In genomic region chr11:7237712-7238111, GRCm38 (mm10) we compare ENCODE assay signal across 19 mouse cellular contexts. TPM values are rescaled to one million over a fixed set of nuclear protein-coding genes. Genes with fewer than 3 reads are reported as not detected.
DNase-seq lines count a peak whose midpoint lies in the region; ATAC-seq lines count a peak whose summit lies in the region.
"Had no signal": no experiment of that assay in that cellular context is flagged by ENCODE, and none has a peak within 500 bp of the region (broad histone marks: within the 10 kb centered on the region; RNA-seq: fewer than 3 reads in every experiment).

No protein-coding gene starts in this region.

- H3K9me3 ChIP-seq in intestine, embryonic 14.5 days (ENCODE audit: control insufficient read depth, low read length) = no peaks in the 10 kb centered on the region
- H3K9me3 ChIP-seq in intestine, embryonic 16.5 days (ENCODE audit: control insufficient read depth, low read length) = no peaks in the 10 kb centered on the region
- H3K9me3 ChIP-seq in forebrain, embryonic 11.5 days (ENCODE audit: control insufficient read depth, low read length) = no peaks in the 10 kb centered on the region
- no peaks in the 10 kb centered on the region for H3K9me3 ChIP-seq in forebrain, embryonic 15.5 days
- H3K9me3 ChIP-seq: G1E; midbrain, embryonic 12.5 days had no signal

- H3K4me3 ChIP-seq in intestine, embryonic 14.5 days (ENCODE audit: low read depth, low read length) = no peak overlapping the region
- H3K4me3 ChIP-seq in intestine, embryonic 16.5 days (ENCODE audit: low read length) = no peak overlapping the region
- H3K4me3 ChIP-seq in forebrain, embryonic 11.5 days (ENCODE audit: low read depth, low read length) = no peak overlapping the region
- H3K4me3 ChIP-seq in forebrain, embryonic 15.5 days = no peak overlapping the region
- H3K4me3 ChIP-seq: midbrain, embryonic 12.5 days had no signal

- no peak overlapping the region for H3K27ac ChIP-seq in intestine, embryonic 14.5 days (ENCODE audit: low read depth)
- no peak overlapping the region for H3K27ac ChIP-seq in intestine, embryonic 16.5 days (ENCODE audit: low read length)
- H3K27ac ChIP-seq in forebrain, embryonic 11.5 days (ENCODE audit: low read depth, low read length) = no peak overlapping the region
- H3K27ac ChIP-seq in forebrain, embryonic 15.5 days (replicated peaks) = no peak overlapping the region
- H3K27ac ChIP-seq: hindbrain, postnatal 0 days; midbrain, embryonic 12.5 days had no signal

- no peaks in the 10 kb centered on the region for H3K36me3 ChIP-seq in intestine, embryonic 14.5 days (ENCODE audit: control insufficient read depth, insufficient read depth, low read length)
- H3K36me3 ChIP-seq in intestine, embryonic 16.5 days (ENCODE audit: control insufficient read depth, insufficient read depth, low read length) = no peaks in the 10 kb centered on the region
- no peaks in the 10 kb centered on the region for H3K36me3 ChIP-seq in forebrain, embryonic 11.5 days (ENCODE audit: control insufficient read depth, insufficient read depth, low read length)
- H3K36me3 ChIP-seq in forebrain, embryonic 15.5 days = no peaks in the 10 kb centered on the region
- H3K36me3 ChIP-seq: G1E; midbrain, embryonic 12.5 days had no signal

- no peaks in the 10 kb centered on the region for H3K4me1 ChIP-seq in intestine, embryonic 14.5 days (replicated peaks; ENCODE audit: control insufficient read depth, insufficient read depth, low read length)
- H3K4me1 ChIP-seq in intestine, embryonic 16.5 days (ENCODE audit: control insufficient read depth, insufficient read depth, low read length) = no peaks in the 10 kb centered on the region
- H3K4me1 ChIP-seq in forebrain, embryonic 11.5 days (replicated peaks; ENCODE audit: control insufficient read depth, insufficient read depth, low read length) = no peaks in the 10 kb centered on the region
- no peaks in the 10 kb centered on the region for H3K4me1 ChIP-seq in forebrain, embryonic 15.5 days
- H3K4me1 ChIP-seq: midbrain, embryonic 12.5 days had no signal

- H3K9ac ChIP-seq in intestine, embryonic 14.5 days (ENCODE audit: low read length) = no peak overlapping the region
- H3K9ac ChIP-seq in intestine, embryonic 16.5 days (ENCODE audit: low read depth, low read length) = no peak overlapping the region
- no peak overlapping the region for H3K9ac ChIP-seq in forebrain, embryonic 11.5 days (ENCODE audit: low read length)
- H3K9ac ChIP-seq in forebrain, embryonic 15.5 days (replicated peaks) = no peak overlapping the region
- H3K9ac ChIP-seq: midbrain, embryonic 12.5 days had no signal

- 59% methylated on average over 6 of the region's 6 CpGs for WGBS in intestine, embryonic 14.5 days
- 51% methylated on average over 6 of the region's 6 CpGs for WGBS in intestine, embryonic 16.5 days
- 86% methylated on average over 6 of the region's 6 CpGs for WGBS in forebrain, embryonic 11.5 days
- WGBS in forebrain, embryonic 15.5 days = 78% methylated on average over 6 of the region's 6 CpGs

- 0 out of 2 replicates have a peak, but pooled peaks have one; percentile 32 for ATAC-seq in intestine, embryonic 14.5 days (replicated peaks; ENCODE audit: low FRiP score, low TSS enrichment, low read depth)
- no peak for ATAC-seq in intestine, embryonic 16.5 days
- no peak for ATAC-seq in forebrain, embryonic 11.5 days (replicated peaks; ENCODE audit: low FRiP score)
- ATAC-seq in forebrain, embryonic 15.5 days (replicated peaks) = no peak
- ATAC-seq: hindbrain, postnatal 0 days had no signal

- peak; percentile 16 for DNase-seq in adrenal gland, postnatal 10 days
- no peak for DNase-seq in adrenal gland, postnatal 25 days
- DNase-seq in intestine, embryonic 14.5 days (ENCODE audit: low spot score) = no peak
- peak; percentile 31 to 37 for DNase-seq in urinary bladder, postnatal 36 days (ENCODE audit: low spot score in 2 of 2)
- DNase-seq in urinary bladder, adult 2 months (ENCODE audit: low spot score) = no peak
- DNase-seq in forebrain, embryonic 11.5 days (ENCODE audit: low spot score) = no peak
- DNase-seq: B cell, adult 2 months; kidney, postnatal 25 days; left cerebral cortex, postnatal 4 days; lung, postnatal 10 days had no signal

- no peak overlapping the region for H3K4me2 ChIP-seq in intestine, embryonic 14.5 days (ENCODE audit: low read length)
- H3K4me2 ChIP-seq in intestine, embryonic 16.5 days (ENCODE audit: low read depth, low read length) = no peak overlapping the region
- no peak overlapping the region for H3K4me2 ChIP-seq in forebrain, embryonic 11.5 days (ENCODE audit: low read depth, low read length, severe bottlenecking)
- H3K4me2 ChIP-seq in forebrain, embryonic 15.5 days (replicated peaks) = no peak overlapping the region
- H3K4me2 ChIP-seq: midbrain, embryonic 12.5 days had no signal

- H3K27me3 ChIP-seq in intestine, embryonic 14.5 days (replicated peaks; ENCODE audit: control insufficient read depth, insufficient read depth, low read length) = no peaks in the 10 kb centered on the region
- no peaks in the 10 kb centered on the region for H3K27me3 ChIP-seq in intestine, embryonic 16.5 days (replicated peaks; ENCODE audit: control insufficient read depth, insufficient read depth, low read length)
- H3K27me3 ChIP-seq in forebrain, embryonic 11.5 days (ENCODE audit: control insufficient read depth, insufficient read depth, low read length) = no peaks in the 10 kb centered on the region
- H3K27me3 ChIP-seq in forebrain, embryonic 15.5 days = no peaks in the 10 kb centered on the region
- H3K27me3 ChIP-seq: midbrain, embryonic 12.5 days had no signal

RNA-seq across cellular contexts. Expression of gene Igfbp3, which starts 24.0 kb away (rescaled TPM):
- 10 to 100 TPM; 51.9 to 77.2 TPM for total RNA-seq in adrenal gland, postnatal 10 days (2021)
- 40.3 and 43.5 TPM in 2 replicates for total RNA-seq in adrenal gland, postnatal 25 days (2021)
- polyA plus RNA-seq in intestine, embryonic 14.5 days (2014; fragmentation: Nextera tagmentation; extraction: Ambion mirVana) = 49.4 and 49.5 TPM in 2 replicates
- polyA plus RNA-seq in intestine, embryonic 16.5 days (2015; fragmentation: Nextera tagmentation; extraction: Ambion mirVana) = 24.0 and 39.8 TPM in 2 replicates
- 58.3 and 74.0 TPM in 2 replicates for polyA plus RNA-seq in urinary bladder, adult 2 months (2012; rRNA removed)
- polyA plus RNA-seq in forebrain, embryonic 11.5 days (2014; fragmentation: Nextera tagmentation; extraction: Ambion mirVana) = 11.0 and 11.5 TPM in 2 replicates
- 34.7 and 40.3 TPM in 2 replicates for polyA plus RNA-seq in forebrain, embryonic 15.5 days (2015; fragmentation: Nextera tagmentation; extraction: Ambion mirVana)
- polyA plus RNA-seq: G1E had no signal

RNA-seq across cellular contexts. Expression of gene Igfbp1, which starts 40.1 kb away (rescaled TPM):
- total RNA-seq in adrenal gland, postnatal 10 days (2021) = 100 to 1,000 TPM; 133 to 360 TPM
- 1.00 TPM in 1 of 2 replicates, not detected in the other for total RNA-seq in adrenal gland, postnatal 25 days (2021)
- polyA plus RNA-seq in intestine, embryonic 14.5 days (2014; fragmentation: Nextera tagmentation; extraction: Ambion mirVana) = 0.15 and 0.57 TPM in 2 replicates
- polyA plus RNA-seq in intestine, embryonic 16.5 days (2015; fragmentation: Nextera tagmentation; extraction: Ambion mirVana) = 3.3 and 6.4 TPM in 2 replicates
- not detected in 2 replicates for polyA plus RNA-seq in urinary bladder, adult 2 months (2012; rRNA removed)
- 0.16 and 0.17 TPM in 2 replicates for polyA plus RNA-seq in forebrain, embryonic 11.5 days (2014; fragmentation: Nextera tagmentation; extraction: Ambion mirVana)
- polyA plus RNA-seq in forebrain, embryonic 15.5 days (2015; fragmentation: Nextera tagmentation; extraction: Ambion mirVana) = 0.14 TPM in 1 of 2 replicates, not detected in the other
- total RNA-seq: common myeloid progenitor, adult 5-6 weeks; hindbrain, postnatal 0 days; layer of hippocampus, postnatal 14 days had no signal
- polyA plus RNA-seq: G1E; hindbrain, postnatal 0 days had no signal

RNA-seq across cellular contexts. Expression of gene Gm11985, which starts 49.3 kb away (rescaled TPM):
- not detected for total RNA-seq in adrenal gland, postnatal 10 days (2021)
- not detected in 2 replicates for total RNA-seq in adrenal gland, postnatal 25 days (2021)
- polyA plus RNA-seq in intestine, embryonic 14.5 days (2014; fragmentation: Nextera tagmentation; extraction: Ambion mirVana) = not detected in 2 replicates
- not detected in 2 replicates for polyA plus RNA-seq in intestine, embryonic 16.5 days (2015; fragmentation: Nextera tagmentation; extraction: Ambion mirVana)
- polyA plus RNA-seq in urinary bladder, adult 2 months (2012; rRNA removed) = not detected in 2 replicates
- not detected in 2 replicates for polyA plus RNA-seq in forebrain, embryonic 11.5 days (2014; fragmentation: Nextera tagmentation; extraction: Ambion mirVana)
- not detected in 2 replicates for polyA plus RNA-seq in forebrain, embryonic 15.5 days (2015; fragmentation: Nextera tagmentation; extraction: Ambion mirVana)
- total RNA-seq: common myeloid progenitor, adult 5-6 weeks; gastrocnemius, postnatal 4 days; hindbrain, postnatal 0 days; layer of hippocampus, postnatal 14 days; left cerebral cortex, postnatal 4 days had no signal
- polyA plus RNA-seq: frontal cortex, adult 2 months; G1E; hindbrain, postnatal 0 days; midbrain, embryonic 12.5 days had no signal

Comparison
In these comparisons a context has a peak if more than half of its experiments do, and no peak if none do; other contexts are left out.
1. DNase-seq: peak in adrenal gland, postnatal 10 days (single experiment) and urinary bladder, postnatal 36 days (2 of 2); none in adrenal gland, postnatal 25 days (single experiment), intestine, embryonic 14.5 days (single experiment), urinary bladder, adult 2 months (single experiment) and forebrain, embryonic 11.5 days (single experiment).